Mouse (Mus musculus) midbrain, embryonic 12.5 days (tissue): ENCODE measurements around the gene Cfap99. TPM values are rescaled to one million over a fixed set of nuclear protein-coding genes. Genes with fewer than 3 reads are reported as not detected.

Experiments
- ATAC-seq: fragments of 200-750 bp; cut with Nextera tagmentation; 2 replicates; pipeline ENCODE4 v1.8.0; 2017; ENCODE audit warnings: low read depth, moderate TSS enrichment, moderate library complexity; ENCODE audit not compliant: low FRiP score
- H3K27ac ChIP-seq: fragments of 300-500 bp; sonication (generic); replicated peaks from 2 replicates; pipeline ENCODE4 v1.5.1; 2016; ENCODE audit warnings: mild to moderate bottlenecking
- H3K27me3 ChIP-seq: fragments of 300-500 bp; sonication (generic); 2 replicates; pipeline ENCODE4 v1.6.1; 2016; ENCODE audit warnings: mild to moderate bottlenecking
- H3K36me3 ChIP-seq: fragments of 300-500 bp; sonication (generic); 2 replicates; pipeline ENCODE4 v1.6.1; 2016
- H3K4me1 ChIP-seq: fragments of 300-500 bp; sonication (generic); 2 replicates; pipeline ENCODE4 v1.6.1; 2016
- H3K4me2 ChIP-seq: fragments of 300-500 bp; sonication (generic); replicated peaks from 2 replicates; pipeline ENCODE4 v1.6.1; 2016; ENCODE audit warnings: mild to moderate bottlenecking, moderate library complexity
- H3K4me3 ChIP-seq: fragments of 300-500 bp; sonication (generic); 2 replicates; pipeline ENCODE4 v1.5.1; 2016; ENCODE audit warnings: mild to moderate bottlenecking
- H3K9ac ChIP-seq: fragments of 300-500 bp; sonication (generic); replicated peaks from 2 replicates; pipeline ENCODE4 v1.6.1; 2016; ENCODE audit warnings: mild to moderate bottlenecking, moderate library complexity
- H3K9me3 ChIP-seq: fragments of 300-500 bp; sonication (generic); 2 replicates; pipeline ENCODE4 v1.6.1; 2016; ENCODE audit warnings: mild to moderate bottlenecking
- WGBS: fragments of 180-500 bp; shearing (Covaris S2); methylation state at CpG from one replicate; pipeline ENCODE4 v1.1.7; 2016; 5-methylcytosine and 5-hydroxymethylcytosine counted together
- polyA plus RNA-seq: library from polyadenylated mRNA; unstranded; fragments of >200 nt; fragmentation: Nextera tagmentation; extraction: Ambion mirVana; gene quantifications from 2 replicates; pipeline ENCODE4 v1.2.1, GENCODE M21; 2016

Cfap99 gene
- polyA plus RNA-seq, 1 experiment from 2014 or later, result not detected

GRCm38 (mm10) chr5:34336097-34336774 lies 47.8 kb downstream of the Cfap99 start, which contains the start of gene Rnf4:
Gene Rnf4, plus strand, starts transcription at chr5:34336289.
- Histone ChIP-seq H3K27me3 (no peaks in the 10 kb centered on the region), H3K4me3 (peak within 1 kb of the TSS; percentile 99), H3K36me3 (peaks cover 3% of the 10 kb centered on the region; the same call in 1 of the 2 replicates), H3K4me1 (peaks cover 20% of the 10 kb centered on the region), H3K27ac (peak within 1 kb of the TSS; percentile 94), H3K9ac (peak within 1 kb of the TSS; percentile 96), H3K4me2 (peak within 1 kb of the TSS; percentile 82), H3K9me3 (no peaks in the 10 kb centered on the region)
- WGBS, result under 1% methylated on average over 65 of the region's 67 CpGs
- peak; percentile 96 for ATAC-seq

- Histone ChIP-seq H3K9me3 (no peaks in the 10 kb centered on the region), H3K36me3 (peaks cover 3% of the 10 kb centered on the region; the same call in 1 of the 2 replicates), H3K27ac (peak overlapping the region; percentile 94), H3K4me3 (peak overlapping the region; percentile 99), H3K9ac (peak overlapping the region; percentile 96), H3K27me3 (no peaks in the 10 kb centered on the region), H3K4me1 (peaks cover 20% of the 10 kb centered on the region), H3K4me2 (peak overlapping the region; percentile 82)
- WGBS, result under 1% methylated on average over 42 of the region's 42 CpGs
- ATAC-seq, result peak; percentile 44
These were observed 48.5 kb downstream of the Cfap99 start for GRCm38 (mm10) chr5:34336775-34337450.

- WGBS, result 88% methylated on average over 6 of the region's 6 CpGs
- H3K27ac ChIP-seq, result no peak overlapping the region
- peaks cover 19% of the 10 kb centered on the region for H3K4me1 ChIP-seq
- H3K4me3 ChIP-seq, result no peak overlapping the region
- no peak overlapping the region for H3K4me2 ChIP-seq
- H3K27me3 ChIP-seq, result no peaks in the 10 kb centered on the region
- no peak overlapping the region for H3K9ac ChIP-seq
- ATAC-seq, result no peak
- H3K36me3 ChIP-seq, result peaks cover 21% of the 10 kb centered on the region; the same call in 1 of the 2 replicates
- H3K9me3 ChIP-seq, result no peaks in the 10 kb centered on the region
These were observed 51.8 kb downstream of the Cfap99 start for GRCm38 (mm10) chr5:34340246-34340645.

- H3K4me2 ChIP-seq, result no peak overlapping the region
- WGBS, result 96% methylated on average over 3 of the region's 3 CpGs
- no peak overlapping the region for H3K4me3 ChIP-seq
- H3K9ac ChIP-seq, result no peak overlapping the region
- no peaks in the 10 kb centered on the region for H3K27me3 ChIP-seq
- ATAC-seq, result no peak
- H3K27ac ChIP-seq, result no peak overlapping the region
- peaks cover 98% of the 10 kb centered on the region for H3K36me3 ChIP-seq
- H3K9me3 ChIP-seq, result no peaks in the 10 kb centered on the region
- H3K4me1 ChIP-seq, result no peaks in the 10 kb centered on the region
These were observed 63.8 kb downstream of the Cfap99 start for GRCm38 (mm10) chr5:34352084-34352631.

- H3K9ac ChIP-seq, result no peak overlapping the region
- no peak overlapping the region for H3K4me2 ChIP-seq
- H3K4me1 ChIP-seq, result no peaks in the 10 kb centered on the region
- ATAC-seq, result no peak
- H3K9me3 ChIP-seq, result no peaks in the 10 kb centered on the region
- H3K4me3 ChIP-seq, result no peak overlapping the region
- H3K27me3 ChIP-seq, result no peaks in the 10 kb centered on the region
- peaks cover 64% of the 10 kb centered on the region for H3K36me3 ChIP-seq
- WGBS, result 93% methylated on average over 3 of the region's 3 CpGs
- no peak overlapping the region for H3K27ac ChIP-seq
These were observed 71.9 kb downstream of the Cfap99 start for GRCm38 (mm10) chr5:34360261-34360660.

GRCm38 (mm10) chr5:34363115-34363514 lies 74.7 kb downstream of the Cfap99 start:
- H3K36me3 ChIP-seq, result peaks cover 40% of the 10 kb centered on the region
- ATAC-seq, result no peak
- no peak overlapping the region for H3K4me3 ChIP-seq
- H3K9me3 ChIP-seq, result no peaks in the 10 kb centered on the region
- no peak overlapping the region for H3K4me2 ChIP-seq
- no peak overlapping the region for H3K27ac ChIP-seq
- H3K9ac ChIP-seq, result no peak overlapping the region
- no peaks in the 10 kb centered on the region for H3K4me1 ChIP-seq
- no peaks in the 10 kb centered on the region for H3K27me3 ChIP-seq

- peak overlapping the region; percentile 97 for H3K4me3 ChIP-seq
- ATAC-seq, result no peak; the same call in 1 of the 2 replicates
- H3K9ac ChIP-seq, result peak overlapping the region; percentile 78
- H3K4me1 ChIP-seq, result peaks cover 23% of the 10 kb centered on the region
- H3K27ac ChIP-seq, result peak overlapping the region; percentile 83
- no peaks in the 10 kb centered on the region for H3K27me3 ChIP-seq
- no peaks in the 10 kb centered on the region for H3K9me3 ChIP-seq
- peaks cover 9% of the 10 kb centered on the region; the same call in 1 of the 2 replicates for H3K36me3 ChIP-seq
- WGBS, result 73% methylated on average over 7 of the region's 7 CpGs
- peak overlapping the region; percentile 56 for H3K4me2 ChIP-seq
These were observed 80.3 kb downstream of the Cfap99 start for GRCm38 (mm10) chr5:34368551-34369290.

GRCm38 (mm10) chr5:34369341-34370021 lies 81.1 kb downstream of the Cfap99 start, which contains the start of gene Fam193a:
Gene Fam193a, plus strand, starts transcription at chr5:34369933.
- Histone ChIP-seq H3K4me3 (peak within 1 kb of the TSS; percentile 97), H3K27ac (peak within 1 kb of the TSS; percentile 83), H3K9me3 (no peaks in the 10 kb centered on the region), H3K9ac (peak within 1 kb of the TSS; percentile 92), H3K4me1 (peaks cover 23% of the 10 kb centered on the region), H3K4me2 (peak within 1 kb of the TSS; percentile 72), H3K27me3 (no peaks in the 10 kb centered on the region), H3K36me3 (peaks cover 9% of the 10 kb centered on the region; the same call in 1 of the 2 replicates)
- WGBS, result under 1% methylated on average over 37 of the region's 64 CpGs
- ATAC-seq, result peak; percentile 100

- Histone ChIP-seq H3K9ac (peak overlapping the region; percentile 92), H3K4me1 (peaks cover 23% of the 10 kb centered on the region), H3K4me2 (peak overlapping the region; percentile 72), H3K36me3 (0 out of 2 replicates have a peak, but pooled peaks cover 2% of the 10 kb centered on the region), H3K27me3 (no peaks in the 10 kb centered on the region), H3K4me3 (peak overlapping the region; percentile 97), H3K9me3 (no peaks in the 10 kb centered on the region), H3K27ac (peak overlapping the region; percentile 70)
- WGBS, result under 1% methylated on average over 79 of the region's 114 CpGs
- peak; percentile 1; the same call in 1 of the 2 replicates for ATAC-seq
These were observed 81.8 kb downstream of the Cfap99 start for GRCm38 (mm10) chr5:34370022-34370823.

- Histone ChIP-seq H3K36me3 (no peaks in the 10 kb centered on the region), H3K4me3 (peak overlapping the region; percentile 97), H3K9me3 (no peaks in the 10 kb centered on the region), H3K4me1 (peaks cover 23% of the 10 kb centered on the region), H3K27ac (0 out of 2 replicates have a peak overlapping the region, but pooled peaks have one; percentile 70), H3K4me2 (peak overlapping the region; percentile 72), H3K27me3 (no peaks in the 10 kb centered on the region), H3K9ac (peak overlapping the region; percentile 92)
- ATAC-seq, result no peak
- WGBS, result 32% methylated on average over 8 of the region's 8 CpGs
These were observed 82.4 kb downstream of the Cfap99 start for GRCm38 (mm10) chr5:34370840-34371239.
